Mouse (Mus musculus): ENCODE measurements around the gene Vipr1.

The Vipr1 gene

DNA sequence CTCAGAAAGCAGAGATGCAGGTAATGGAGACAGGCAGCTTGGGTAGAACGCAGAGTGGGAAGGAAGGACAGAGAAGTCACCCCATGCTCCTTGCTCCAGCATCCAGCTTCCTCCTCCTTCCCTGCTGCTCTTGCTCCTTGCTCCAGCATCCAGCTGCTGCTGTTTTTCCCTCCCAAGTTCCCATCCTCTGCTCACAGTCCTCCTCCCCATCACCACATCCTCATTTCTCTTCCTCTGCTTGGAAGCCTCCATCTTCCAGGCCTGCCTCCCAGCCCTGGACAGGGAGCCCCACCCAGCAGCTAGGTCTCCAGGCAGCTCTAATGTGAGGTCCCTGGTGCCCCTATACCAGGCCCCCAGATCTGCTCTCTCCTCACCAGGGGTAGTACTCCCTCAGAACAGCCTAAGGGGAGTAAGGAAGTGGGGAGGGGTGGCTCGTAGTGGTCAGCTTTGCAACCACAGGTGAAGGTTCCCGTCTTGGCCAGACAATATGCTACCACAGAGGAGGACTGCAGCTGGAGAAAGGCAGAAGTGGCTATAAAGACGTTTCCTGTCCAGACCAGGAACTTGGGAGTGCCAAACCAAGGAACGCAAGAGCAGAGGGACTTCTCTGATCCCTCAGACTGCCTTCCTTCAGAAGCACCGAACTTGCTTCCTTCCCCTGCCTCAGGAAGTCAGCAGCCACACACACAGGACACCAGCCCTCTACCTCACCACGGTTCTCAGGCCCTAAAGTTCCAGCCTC is 6.5 kb upstream of the Vipr1 start:
- DNase-seq = no peak

DNA sequence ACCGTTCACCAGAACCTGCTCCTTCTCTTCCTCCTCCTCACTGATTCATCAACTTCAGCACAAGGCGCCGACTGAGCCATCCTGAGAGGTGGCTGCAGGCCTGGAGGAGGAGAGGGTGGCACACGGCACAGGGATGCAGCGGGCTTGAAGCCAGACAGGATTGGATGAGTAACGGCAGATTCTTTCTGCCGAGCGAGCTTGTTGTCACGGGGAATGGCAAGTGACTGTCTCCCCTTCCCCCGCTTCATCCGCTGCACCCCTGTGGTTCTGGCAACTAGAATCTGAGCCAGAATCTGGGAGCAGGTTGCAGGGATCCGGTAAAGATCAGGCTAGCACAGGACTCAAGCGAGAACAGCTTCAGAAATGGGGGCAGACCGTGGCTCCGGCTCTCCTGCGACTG is 2.7 kb upstream of the Vipr1 start:
- peak; percentile 69 for DNase-seq

DNA sequence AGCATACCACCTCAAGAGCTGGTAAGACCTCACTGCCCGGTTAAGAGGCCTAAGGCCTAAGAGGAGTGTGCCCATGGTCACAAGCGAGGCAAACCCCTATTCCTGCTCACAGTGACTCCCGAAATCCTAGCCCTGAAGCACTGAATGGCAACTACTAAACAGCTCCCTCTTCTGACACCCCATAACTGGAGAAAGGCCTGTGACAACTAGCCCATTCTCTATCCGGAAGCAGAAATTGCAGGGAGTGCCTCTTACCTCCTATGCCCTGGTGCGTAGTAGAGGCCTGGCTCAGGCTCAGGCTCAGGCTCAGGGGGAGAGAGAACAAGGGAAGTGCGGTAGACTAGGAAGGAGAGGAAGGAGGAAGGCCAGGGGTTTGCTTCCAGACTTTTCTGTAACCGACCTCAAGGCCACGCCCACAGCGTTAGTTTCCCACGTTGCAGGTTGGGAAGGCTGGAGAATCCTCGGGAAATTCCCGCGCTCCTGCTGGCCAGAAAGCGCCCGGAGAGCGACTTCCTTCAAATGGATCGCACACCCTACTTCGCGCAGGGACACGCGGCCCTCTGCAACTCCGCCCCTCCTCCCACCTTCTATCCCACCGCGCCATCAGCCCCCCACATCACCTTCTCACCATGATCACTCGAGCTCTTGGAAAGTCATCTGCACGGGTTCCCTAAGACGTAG is 1.1 kb upstream of the Vipr1 start:
- DNase-seq = no peak

DNA sequence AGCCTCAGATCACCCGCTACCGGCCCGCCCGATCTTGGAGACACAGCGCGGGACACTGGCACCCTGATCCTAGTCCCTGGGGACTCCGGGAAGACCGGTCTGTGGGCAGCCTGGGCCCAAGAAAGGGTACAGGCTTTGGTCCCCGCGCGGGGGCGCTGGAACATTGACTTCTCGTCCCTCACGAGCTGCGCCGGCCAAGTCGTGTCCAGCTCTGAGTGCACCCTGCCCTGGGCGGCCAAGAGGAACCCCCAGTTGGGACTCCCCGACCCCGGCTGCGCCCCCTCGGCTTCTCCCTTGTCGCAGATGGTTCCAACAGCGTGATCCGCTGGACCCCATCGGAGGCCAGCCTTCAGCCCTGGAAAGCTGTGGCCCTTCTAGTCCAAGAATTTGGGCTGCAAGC is 515 bp upstream of the Vipr1 start, which contains the start of gene Lyzl4:
TSS of gene Lyzl4 (minus strand) at position 96 of the 400 bp plus-strand sequence.
- DNase-seq = peak; percentile 83

DNA sequence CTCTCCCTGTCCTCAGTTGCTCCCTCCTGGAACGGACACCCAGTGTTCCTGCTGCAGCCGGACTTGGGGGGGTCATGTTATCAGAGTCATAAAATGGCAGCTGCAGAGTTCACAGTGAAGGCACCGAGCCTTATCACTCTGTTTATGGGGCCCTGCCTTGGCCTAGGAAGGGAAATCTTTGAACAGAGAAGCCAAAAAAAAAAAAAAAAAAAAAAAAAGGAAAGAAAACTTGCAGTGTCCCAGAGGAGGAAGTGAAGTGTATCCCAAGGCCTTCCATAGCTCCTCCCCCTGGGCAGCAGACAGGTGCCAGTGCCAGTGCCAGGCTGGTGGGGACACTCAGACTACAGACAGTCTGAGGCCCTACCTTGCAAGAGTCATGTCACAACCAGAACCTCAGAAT is 2.3 kb downstream of the Vipr1 start:
- no peak for DNase-seq

DNA sequence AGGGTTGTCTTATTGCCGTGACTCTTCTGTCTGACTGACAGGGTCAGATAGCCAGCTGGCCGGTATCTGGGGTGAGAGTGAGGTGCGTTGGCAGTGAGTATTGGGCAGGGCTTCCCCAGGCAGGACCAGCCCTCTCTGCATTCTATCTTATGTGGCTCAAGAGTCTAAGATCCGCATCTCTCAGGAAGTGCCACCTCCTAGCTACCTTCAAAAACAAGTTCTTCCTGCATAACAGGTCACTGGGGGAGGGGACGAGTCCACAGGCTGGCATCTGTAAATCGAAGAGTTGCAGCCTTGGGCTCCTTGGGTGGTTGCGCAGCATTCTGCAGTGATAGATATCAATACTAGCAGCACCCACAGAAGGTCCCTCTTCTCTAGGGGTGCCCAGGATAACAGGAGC is 4.5 kb downstream of the Vipr1 start:
- no peak for DNase-seq

DNA sequence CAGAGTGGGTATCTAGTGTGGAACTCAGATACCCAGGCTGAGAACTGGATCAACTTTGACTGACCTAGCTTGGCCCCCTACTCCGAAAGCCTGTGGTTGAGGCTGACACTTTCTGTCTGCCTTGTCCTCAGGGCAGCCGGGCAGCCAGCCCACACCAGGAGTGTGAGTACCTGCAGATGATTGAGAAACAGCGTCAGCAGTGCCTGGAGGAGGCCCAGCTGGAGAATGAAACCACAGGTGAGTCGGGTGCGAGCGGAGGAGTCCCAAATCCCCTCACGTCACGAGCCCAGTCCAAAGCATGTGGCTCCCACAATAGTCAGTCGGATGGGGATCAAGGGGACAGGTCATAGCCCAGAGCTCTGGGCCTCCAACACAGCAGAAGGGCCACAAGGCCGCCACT is 11.2 kb downstream of the Vipr1 start:
- no peak for DNase-seq

DNA sequence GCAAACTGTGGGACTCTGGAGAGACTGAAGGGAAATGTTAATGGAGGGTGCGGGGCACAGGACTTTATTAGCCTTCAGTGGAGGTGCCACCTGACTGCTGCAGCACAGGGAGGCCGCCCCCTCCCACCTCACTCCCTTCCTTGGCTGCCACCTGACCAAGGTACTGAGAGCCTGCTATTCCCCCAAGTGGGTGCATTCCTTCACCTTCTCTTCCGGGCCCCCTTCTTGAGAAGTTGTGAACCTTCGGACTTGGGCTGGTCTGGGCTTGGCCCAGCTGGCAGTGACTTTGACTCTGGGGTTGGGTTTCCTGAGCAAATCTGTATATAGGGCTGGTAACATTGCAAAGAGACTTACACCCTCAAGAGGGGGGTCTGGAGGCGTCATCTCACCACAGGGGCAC is 13.8 kb downstream of the Vipr1 start:
- no peak for DNase-seq

DNA sequence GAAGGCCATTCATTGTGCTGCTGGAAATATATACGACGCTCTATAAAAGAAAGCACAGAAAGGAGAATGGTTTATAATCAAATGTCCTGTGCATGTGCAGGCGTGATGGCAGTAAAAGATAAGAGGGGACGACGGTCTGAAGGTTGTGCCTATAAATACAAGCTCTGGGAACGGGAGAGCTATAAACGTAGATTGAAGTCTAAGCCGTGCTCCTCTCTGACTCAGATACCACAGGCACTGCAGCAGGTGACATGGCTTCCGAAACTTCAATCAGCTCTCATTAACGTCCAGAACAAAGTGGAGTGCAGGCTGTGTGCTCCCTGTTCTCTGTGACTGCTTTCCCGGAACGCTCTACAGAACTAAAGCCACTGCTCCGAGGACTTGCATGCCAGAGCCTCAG is 14.6 kb downstream of the Vipr1 start:
- DNase-seq = no peak

DNA sequence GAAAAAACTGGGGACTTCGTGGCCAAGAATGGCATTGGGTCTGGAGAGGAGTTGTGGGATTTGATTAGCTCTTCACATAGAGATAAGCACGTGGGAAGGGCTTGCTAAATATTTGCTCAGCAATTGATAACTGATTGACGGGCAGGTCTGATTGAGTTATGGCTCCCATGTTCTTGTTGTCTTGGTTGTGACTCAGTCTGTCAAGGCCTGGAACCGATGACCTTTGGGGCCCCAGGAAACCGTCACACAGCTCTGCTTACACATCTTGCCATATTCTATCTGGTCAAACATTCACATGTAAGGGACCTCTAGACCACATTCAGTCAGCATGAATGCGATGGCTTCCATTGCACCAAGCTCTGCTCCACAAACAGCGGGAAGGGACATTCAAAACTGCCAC is 15.7 kb downstream of the Vipr1 start:
- DNase-seq = no peak

DNA sequence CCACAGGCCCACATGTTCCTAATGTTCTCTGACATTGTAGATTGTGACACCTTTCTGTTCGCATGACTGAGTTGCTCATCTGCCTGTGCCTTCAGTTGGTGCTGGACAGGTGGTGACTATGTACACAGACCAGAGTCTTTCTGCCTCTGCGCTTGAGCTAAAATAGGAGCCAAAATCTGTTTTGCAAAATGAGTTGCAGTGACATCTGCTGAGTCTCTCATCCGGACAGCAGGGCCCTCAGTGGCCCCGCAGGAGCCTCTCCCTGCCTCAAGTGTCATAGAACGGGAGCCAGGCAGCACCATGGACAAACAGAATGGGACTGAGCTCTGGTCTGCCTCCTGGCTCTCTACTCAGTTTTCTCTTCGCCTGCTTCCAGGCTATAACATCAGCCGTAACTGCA is 17.3 kb downstream of the Vipr1 start:
- DNase-seq = peak; percentile 26

DNA sequence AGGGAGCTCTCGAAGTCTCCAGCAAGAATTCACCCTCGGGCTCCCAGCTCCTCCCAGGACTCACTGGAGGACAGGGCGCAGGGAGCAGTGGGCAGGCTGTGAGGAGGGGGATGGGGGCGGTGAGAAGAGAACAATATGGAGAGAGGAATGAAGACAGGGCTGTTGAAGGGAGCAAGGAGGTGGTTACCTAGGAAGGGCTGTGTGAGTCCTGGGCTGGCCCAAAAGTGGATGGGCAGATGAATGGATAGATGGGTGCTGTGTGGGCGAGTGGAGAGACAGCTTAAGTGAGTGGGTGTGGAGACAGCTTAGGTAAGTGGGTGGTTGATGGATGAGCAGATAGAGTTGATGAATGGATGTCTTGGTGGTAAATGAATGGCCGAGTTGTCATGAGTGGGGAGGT is 21.0 kb downstream of the Vipr1 start:
- DNase-seq = no peak

DNA sequence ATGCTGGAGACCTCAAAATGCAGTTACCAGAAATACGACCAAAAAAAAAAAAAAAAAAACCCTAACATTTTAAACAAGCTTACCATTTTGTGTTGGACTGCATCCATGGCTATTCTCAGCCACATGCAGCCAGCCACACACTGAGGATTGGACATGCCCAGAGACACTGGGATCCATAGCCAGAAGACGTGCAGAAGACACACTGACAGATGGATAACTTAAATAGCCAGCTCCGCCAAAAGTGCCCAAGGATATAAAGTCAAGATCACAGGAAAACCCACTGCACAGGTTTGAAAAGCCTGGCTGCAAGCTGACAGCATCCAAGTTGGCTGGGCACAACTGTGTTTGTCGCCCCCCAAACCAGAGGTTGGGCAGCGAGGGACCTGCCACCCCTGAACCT is 21.6 kb downstream of the Vipr1 start:
- DNase-seq = no peak

DNA sequence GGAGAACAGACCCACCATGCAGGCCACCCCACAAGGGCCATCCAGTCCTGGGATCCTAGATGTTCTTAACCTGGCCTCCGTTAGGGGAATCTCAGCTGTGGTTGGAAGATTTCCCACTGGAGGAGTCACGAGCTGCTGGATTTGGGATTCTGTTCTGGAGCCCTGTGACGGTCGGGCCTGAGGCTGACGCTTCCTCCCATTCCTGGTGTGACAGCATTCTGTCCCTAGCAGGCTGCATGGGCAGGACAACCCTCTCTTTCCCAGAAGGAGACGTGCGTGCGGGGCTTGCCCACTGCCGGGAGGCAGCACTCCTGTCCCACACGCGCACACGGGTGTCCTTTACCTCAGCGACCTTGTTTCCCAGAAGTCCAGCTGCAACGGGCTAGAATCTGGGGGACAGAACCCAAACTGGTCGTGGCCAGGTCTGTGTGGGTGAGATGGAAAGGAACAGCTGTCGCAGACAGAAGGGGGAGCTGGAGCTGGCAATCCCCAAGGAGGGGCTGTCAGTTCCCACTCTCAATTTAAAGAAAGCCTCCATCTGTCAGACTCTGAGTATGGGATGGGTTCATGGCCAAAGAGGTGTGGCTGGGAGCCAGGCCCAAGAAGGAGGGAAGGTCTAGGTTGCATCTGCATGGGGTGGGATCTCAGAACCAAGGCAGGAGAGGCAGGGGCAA is 24.6 kb downstream of the Vipr1 start:
- no peak for DNase-seq

DNA sequence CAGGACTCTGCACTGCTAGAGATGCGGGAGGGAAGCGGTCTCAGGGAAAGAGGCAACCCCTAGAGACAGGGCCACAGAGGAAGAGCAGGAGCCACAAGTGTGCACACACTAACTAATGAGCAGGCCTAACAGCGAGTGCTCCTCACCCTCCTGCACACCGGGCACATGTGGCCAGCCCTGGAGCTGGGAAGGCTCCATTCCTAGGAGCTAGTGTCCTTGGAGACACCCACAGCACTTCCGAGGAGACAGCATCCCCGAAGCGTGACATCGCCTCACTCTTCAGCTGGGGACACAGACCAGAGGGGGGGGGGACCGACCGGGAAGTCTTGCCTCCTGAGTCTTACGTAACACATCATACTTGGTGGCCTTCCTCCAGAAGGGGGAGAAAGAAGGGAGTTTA is 25.3 kb downstream of the Vipr1 start:
- DNase-seq = no peak

DNA sequence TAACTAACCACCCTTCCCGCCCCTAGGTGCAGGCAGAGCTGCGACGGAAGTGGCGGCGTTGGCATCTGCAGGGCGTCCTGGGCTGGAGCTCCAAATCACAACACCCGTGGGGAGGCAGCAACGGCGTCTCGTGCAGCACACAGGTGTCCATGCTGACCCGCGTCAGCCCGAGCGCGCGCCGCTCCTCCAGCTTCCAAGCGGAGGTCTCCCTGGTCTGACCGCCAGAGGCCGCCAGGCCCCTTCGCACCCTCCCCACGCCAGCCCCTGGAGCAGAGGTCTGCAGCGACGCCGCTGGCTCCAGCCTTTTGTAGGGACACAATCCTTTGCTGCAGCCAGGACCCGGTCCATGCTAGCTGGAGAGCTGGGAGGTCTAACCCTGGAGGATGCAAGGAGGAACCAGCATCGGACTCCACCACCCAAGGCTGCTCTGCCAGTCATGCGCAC is 26.9 kb downstream of the Vipr1 start:
- no peak for DNase-seq

DNA sequence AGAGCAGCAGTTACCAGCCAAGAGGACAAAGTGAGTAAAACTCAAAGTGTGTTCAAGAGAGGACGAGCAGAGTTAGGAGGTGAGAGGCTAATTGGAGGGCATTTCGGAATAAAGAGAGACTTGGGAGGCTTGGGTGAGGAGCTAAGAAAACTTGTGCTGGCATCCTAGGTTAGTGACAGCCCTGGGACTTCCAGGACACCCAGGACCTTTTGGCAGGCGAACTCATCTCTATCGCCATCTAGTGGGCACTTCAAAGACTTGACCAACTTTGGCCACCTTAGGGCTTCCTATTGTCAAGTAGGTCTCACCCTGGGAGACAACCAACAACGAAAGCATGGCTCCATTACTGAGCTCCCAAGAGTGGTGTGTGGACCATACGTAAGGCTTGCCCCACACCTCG is 28.8 kb downstream of the Vipr1 start:
- DNase-seq = peak; percentile 75

DNA sequence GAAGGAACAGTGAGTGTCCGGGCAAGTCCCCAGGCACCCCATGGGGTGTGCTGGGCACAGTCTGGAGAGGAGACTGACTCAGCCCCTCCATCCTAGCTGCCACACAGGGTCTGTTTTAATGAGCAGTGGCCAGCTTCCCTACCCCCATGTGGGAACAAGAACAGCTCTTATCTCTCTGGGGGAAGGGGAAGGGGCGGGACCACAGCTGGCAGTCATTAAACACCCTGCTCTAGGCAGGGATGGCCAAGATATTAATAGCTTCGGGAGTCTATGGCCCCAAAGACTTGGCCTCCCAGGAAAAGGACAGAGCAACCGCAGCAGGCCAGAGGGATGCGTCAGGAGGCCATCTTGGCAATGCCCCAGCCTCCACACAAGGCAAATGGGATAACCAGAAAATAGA is 29.8 kb downstream of the Vipr1 start:
- no peak for DNase-seq

DNA sequence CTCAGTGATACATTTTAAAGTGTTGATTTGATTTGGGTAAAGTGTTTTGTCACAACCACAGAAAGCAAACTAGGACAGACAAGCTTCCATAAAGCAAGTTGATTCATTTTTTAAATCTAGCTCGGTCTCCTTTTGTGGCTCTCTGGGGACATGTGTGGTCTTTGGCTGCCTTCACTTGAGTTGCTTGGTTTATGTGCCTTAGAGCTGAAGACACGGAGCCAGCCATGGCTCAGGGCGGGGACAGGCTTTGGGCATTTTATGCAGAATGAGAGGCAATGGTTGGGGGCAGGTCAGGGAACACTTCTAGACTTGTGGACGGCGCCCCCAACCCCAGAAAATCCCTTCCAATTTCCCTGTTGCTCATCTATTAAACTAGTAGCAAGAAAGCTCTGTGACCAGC is 31.2 kb downstream of the Vipr1 start:
- no peak for DNase-seq

DNA sequence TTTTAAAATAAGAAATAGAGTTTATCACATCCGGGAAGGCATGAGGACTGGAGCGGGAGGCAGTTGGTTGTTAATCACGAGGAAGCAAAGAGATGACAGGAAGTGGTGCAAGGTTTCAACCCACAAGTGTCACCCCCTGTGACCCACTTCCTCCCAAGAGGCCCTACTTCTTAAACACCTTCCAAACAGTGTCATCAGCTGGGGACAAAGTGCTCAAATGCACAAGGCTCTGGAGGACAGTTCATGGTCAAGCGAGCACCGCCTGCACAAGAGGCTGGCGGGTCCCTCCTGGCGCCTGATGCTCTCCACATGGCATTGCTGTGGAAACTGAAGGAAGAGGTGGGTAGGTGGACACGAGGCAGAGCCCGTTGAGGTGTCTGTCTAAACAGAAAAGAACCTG is 32.5 kb downstream of the Vipr1 start:
- no peak for DNase-seq

DNA sequence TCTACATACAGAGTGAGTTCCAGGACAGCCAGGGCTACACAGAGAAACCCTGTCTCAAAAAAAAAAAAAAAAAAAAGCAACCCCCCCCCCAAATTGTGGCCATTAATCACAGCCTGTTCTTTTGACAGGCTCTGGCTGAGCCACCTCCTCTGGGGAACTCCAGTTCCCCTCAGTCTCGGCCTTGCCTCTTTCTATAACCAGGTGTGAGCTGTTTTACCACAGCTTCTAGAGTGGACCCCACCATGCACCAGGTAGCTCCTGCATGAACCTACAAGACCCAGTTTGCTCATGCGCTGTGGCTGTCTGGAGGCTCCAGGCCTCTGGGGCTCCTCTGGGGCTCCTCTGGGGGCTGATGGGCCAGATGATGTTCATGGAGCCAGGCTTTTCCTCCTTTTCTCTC is 33.0 kb downstream of the Vipr1 start:
- no peak for DNase-seq

DNA sequence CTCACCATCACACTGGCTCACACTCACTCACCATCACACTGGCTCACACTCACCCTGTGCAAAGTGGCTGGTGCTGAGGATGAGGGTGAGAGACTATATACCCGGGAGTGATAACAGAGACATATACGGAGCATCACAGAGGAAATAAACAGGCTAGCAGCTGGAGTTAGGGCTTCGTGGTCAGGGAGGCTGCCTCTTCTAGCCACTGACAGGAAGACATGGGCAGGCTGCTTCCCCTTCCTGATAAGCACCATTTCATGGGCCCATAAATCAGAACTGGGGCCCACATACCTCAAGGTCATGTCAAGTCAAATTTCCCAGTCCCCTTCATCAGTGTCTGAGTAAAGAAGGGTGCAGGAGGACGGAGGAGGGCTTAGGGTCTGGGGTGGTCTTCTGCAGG is 34.6 kb downstream of the Vipr1 start:
- DNase-seq = no peak

DNA sequence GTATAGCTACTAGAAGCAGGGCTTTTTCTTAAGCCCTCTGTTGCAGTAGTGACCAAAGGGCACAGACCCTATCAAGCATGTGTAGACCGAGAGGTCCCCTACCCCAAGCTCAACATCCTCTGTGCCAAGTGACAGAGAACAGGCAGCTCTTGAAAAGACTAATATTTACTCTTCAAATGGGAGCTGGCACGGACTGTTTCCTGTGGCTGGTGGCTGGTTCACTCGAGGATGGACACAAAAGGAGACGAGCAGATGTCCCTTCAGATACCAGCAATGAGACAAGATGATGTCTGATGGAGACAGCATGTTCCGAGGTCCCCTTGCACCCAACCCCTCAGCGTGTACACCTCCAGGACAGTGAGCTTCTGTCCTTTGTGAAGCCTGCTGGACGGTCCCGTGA is 35.0 kb downstream of the Vipr1 start:
- DNase-seq = no peak

DNA sequence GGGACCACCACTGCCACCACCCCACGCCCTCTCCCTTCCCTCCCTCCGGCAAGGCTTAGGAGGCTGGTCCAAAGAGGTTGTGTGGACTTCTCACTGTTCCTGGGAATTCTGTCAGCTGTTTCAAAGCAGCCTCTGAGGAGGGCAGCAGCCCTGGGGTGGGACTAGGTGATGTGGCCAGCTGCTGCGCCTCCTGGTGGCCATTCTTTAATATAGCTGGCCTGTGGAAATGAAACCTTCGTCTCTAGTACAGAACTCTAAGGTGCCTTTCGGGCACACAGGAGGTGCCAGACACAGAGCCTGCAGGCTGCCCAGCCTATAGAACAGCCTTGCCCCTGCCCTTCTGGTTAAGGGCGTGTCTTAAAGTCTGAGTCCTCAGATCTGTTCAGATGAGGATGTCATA is 37.0 kb downstream of the Vipr1 start:
- peak; percentile 47 for DNase-seq

Measured in cerebellum, adult 9-10 months (tissue).